Mouse (Mus musculus) heart, embryonic 16.5 days (tissue): Measurements from ENCODE around the gene Olfr1388. TPM values are rescaled to one million over a fixed set of nuclear protein-coding genes. Genes with fewer than 3 reads are reported as not detected.
"Not testable (repeated sequence)": the region's sequence is repeated elsewhere in the genome, so short reads cannot be mapped to it uniquely, and the experiment has no call there.

Source experiments
- ATAC-seq: fragments of 200-750 bp; cut with Nextera tagmentation; replicated peaks from 2 replicates; pipeline ENCODE4 v1.8.0; 2017; ENCODE audit warnings: moderate number of reproducible peaks; ENCODE audit not compliant: insufficient read depth, low FRiP score; ENCODE audit errors: extremely low read depth
- H3K27ac ChIP-seq: fragments of 300-500 bp; sonication (generic); 2 replicates; pipeline ENCODE4 v1.5.1; 2014; ENCODE audit warnings: mild to moderate bottlenecking, low read length, control low read depth, moderate library complexity
- H3K27me3 ChIP-seq: fragments of 300-500 bp; sonication (generic); 2 replicates; pipeline ENCODE4 v1.6.1; 2014; ENCODE audit warnings: low read length, mixed read lengths; ENCODE audit not compliant: control insufficient read depth, insufficient read depth
- H3K36me3 ChIP-seq: fragments of 300-500 bp; sonication (generic); 2 replicates; pipeline ENCODE4 v1.6.1; 2014; ENCODE audit not compliant: control insufficient read depth, insufficient read depth
- H3K4me1 ChIP-seq: fragments of 300-500 bp; sonication (generic); 2 replicates; pipeline ENCODE4 v1.6.1; 2014; ENCODE audit warnings: low read length, mixed read lengths; ENCODE audit not compliant: control insufficient read depth, insufficient read depth
- H3K4me2 ChIP-seq: fragments of 300-500 bp; sonication (generic); 2 replicates; pipeline ENCODE4 v1.6.1; 2014; ENCODE audit warnings: low read depth, mild to moderate bottlenecking, control low read depth, low read length
- H3K4me3 ChIP-seq: fragments of 300-500 bp; sonication (generic); 2 replicates; pipeline ENCODE4 v1.5.1; 2014; ENCODE audit warnings: mild to moderate bottlenecking, control low read depth, low read length
- H3K9ac ChIP-seq: fragments of 300-500 bp; sonication (generic); 2 replicates; pipeline ENCODE4 v1.6.1; 2014; ENCODE audit warnings: low read length, control low read depth
- H3K9me3 ChIP-seq: fragments of 300-500 bp; sonication (generic); replicated peaks from 2 replicates; pipeline ENCODE4 v1.6.1; 2016; ENCODE audit warnings: low read length; ENCODE audit not compliant: control insufficient read depth
- WGBS: fragments of 180-500 bp; shearing (Covaris S2); extraction: QIAGEN DNeasy Blood & Tissue Kit; methylation state at CpG from one replicate; pipeline ENCODE4 v1.1.7; 2014; 5-methylcytosine and 5-hydroxymethylcytosine counted together
- polyA plus RNA-seq: library from polyadenylated mRNA; unstranded; fragments of >200 nt; fragmentation: Nextera tagmentation; extraction: Ambion mirVana; gene quantifications from 2 replicates; pipeline ENCODE4 v1.2.1, GENCODE M21; 2015

Gene Olfr1388
- polyA plus RNA-seq, 1 experiment from 2014 or later: not detected

DNA sequence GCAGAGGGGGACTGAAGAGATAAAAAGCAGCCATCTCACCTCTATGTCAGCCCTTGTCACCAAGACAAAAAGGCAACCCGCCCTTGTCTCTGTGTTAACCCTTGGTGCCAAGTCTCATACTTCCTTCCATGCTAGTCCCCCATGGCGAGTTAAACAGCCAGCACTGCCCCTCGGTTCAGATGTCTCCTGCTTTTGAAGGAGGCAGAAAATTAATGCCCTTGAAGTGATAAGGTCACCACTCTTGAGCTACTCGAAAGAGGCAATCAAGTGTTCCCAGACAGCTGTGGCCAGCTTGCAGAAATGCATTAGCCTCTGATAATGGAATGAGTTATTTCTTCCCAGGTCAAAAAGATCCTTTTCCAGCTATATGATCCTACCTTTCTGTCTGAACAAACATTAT is 49.5 kb downstream of the Olfr1388 start:
- no peak overlapping the region for H3K4me2 ChIP-seq
- H3K27me3 ChIP-seq: no peaks in the 10 kb centered on the region
- H3K4me3 ChIP-seq: no peak overlapping the region
- ATAC-seq: no peak
- WGBS: 43% methylated on average over 4 of the region's 4 CpGs
- H3K9me3 ChIP-seq: no peaks in the 10 kb centered on the region
- H3K36me3 ChIP-seq: no peaks in the 10 kb centered on the region
- H3K9ac ChIP-seq: no peak overlapping the region
- H3K4me1 ChIP-seq: no peaks in the 10 kb centered on the region
- no peak overlapping the region for H3K27ac ChIP-seq

DNA sequence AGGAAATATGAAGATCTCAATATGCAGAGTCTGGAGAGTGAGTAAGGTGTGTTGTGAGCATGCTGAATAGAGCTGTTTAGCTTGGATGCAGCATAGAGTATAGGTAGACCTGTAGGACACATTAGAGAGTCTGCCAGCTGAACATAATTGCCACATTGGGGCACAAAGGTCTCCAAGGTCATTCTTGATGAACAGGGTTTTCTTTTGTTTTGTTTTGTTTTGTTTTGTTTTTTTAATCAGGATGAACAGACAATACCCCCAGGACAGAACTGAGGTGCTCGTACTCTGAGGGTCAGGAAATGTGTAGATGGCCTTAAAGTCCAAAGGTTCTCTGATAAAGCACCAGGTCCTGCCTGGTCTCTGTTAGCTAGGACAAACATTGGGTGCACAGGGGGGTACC is 52.3 kb downstream of the Olfr1388 start, which contains the start of gene Olfr1385:
Gene Olfr1385 (plus strand): TSS at position 301 of the 400 bp plus-strand sequence.
- not testable (repeated sequence) for ATAC-seq, H3K27me3 ChIP-seq, H3K36me3 ChIP-seq, H3K4me1 ChIP-seq, H3K9me3 ChIP-seq, H3K27ac ChIP-seq, H3K4me3 ChIP-seq, H3K4me2 ChIP-seq, H3K9ac ChIP-seq
- WGBS: 62% methylated on average over 1 of the region's 1 CpGs

Other genes starting within 250 kb of the Olfr1388 start
- gene Btnl9, start 249.5 kb upstream of the Olfr1388 start, polyA plus RNA-seq: 6.4 and 8.0 TPM in 2 replicates
- 28.3 and 30.0 TPM in 2 replicates for gene Zfp62, start 233.3 kb upstream of the Olfr1388 start, polyA plus RNA-seq
- gene Mgat1, start 192.4 kb upstream of the Olfr1388 start, polyA plus RNA-seq: 57.4 and 61.4 TPM in 2 replicates
- gene Olfr1393, start 158.3 kb upstream of the Olfr1388 start, polyA plus RNA-seq: 0.15 and 0.17 TPM in 2 replicates
- gene Olfr1392, start 151.3 kb upstream of the Olfr1388 start, polyA plus RNA-seq: not detected in 2 replicates
- gene Olfr10, start 131.9 kb upstream of the Olfr1388 start, polyA plus RNA-seq: not detected in 2 replicates
- not detected in 2 replicates for gene Olfr1391, start 113.9 kb upstream of the Olfr1388 start, polyA plus RNA-seq
- gene Olfr1390, start 101.4 kb upstream of the Olfr1388 start, polyA plus RNA-seq: not detected in 2 replicates
- gene Olfr1389, start 13.6 kb upstream of the Olfr1388 start, polyA plus RNA-seq: not detected in 2 replicates
- not detected in 2 replicates for gene Olfr1387, start 18.7 kb downstream of the Olfr1388 start, polyA plus RNA-seq
- not detected in 2 replicates for gene Olfr1386, start 28.4 kb downstream of the Olfr1388 start, polyA plus RNA-seq
- 0.05 TPM in 1 of 2 replicates, not detected in the other for gene Olfr1385, start 52.4 kb downstream of the Olfr1388 start, polyA plus RNA-seq
- not detected in 2 replicates for gene Olfr1384, start 70.1 kb downstream of the Olfr1388 start, polyA plus RNA-seq
- not detected in 2 replicates for gene Olfr1383, start 83.0 kb downstream of the Olfr1388 start, polyA plus RNA-seq
- not detected in 2 replicates for gene Olfr1382, start 91.6 kb downstream of the Olfr1388 start, polyA plus RNA-seq
- gene Olfr1381, start 106.8 kb downstream of the Olfr1388 start, polyA plus RNA-seq: not detected in 2 replicates
- gene Olfr1380, start 120.3 kb downstream of the Olfr1388 start, polyA plus RNA-seq: not detected in 2 replicates
- 6.1 and 7.4 TPM in 2 replicates for gene Flt4, start 172.6 kb downstream of the Olfr1388 start, polyA plus RNA-seq
- 2.1 and 5.3 TPM in 2 replicates for gene Scgb3a1, start 227.0 kb downstream of the Olfr1388 start, polyA plus RNA-seq